Mouse (Mus musculus): ENCODE measurements at regions not wholly inside any gene's neighbourhood (a gene's known extent, or its start where the extent isn't known, plus 50 kb on each side); places are given as distances from the start of the nearest gene placed in this dataset.

GRCm38 (mm10) chr13:51023271-51023670 is 77.4 kb upstream of the Spin1 start:
- Histone ChIP-seq H3K27ac (replicated peaks; ENCODE audit: low read depth, low read length) (peak overlapping the region; percentile 79), H3K4me2 (replicated peaks; ENCODE audit: low read depth, low read length, severe bottlenecking) (no peak overlapping the region), H3K4me1 (ENCODE audit: control insufficient read depth, insufficient read depth, low read length) (peaks cover 31% of the 10 kb centered on the region), H3K27me3 (ENCODE audit: control insufficient read depth, insufficient read depth, low read length) (no peaks in the 10 kb centered on the region), H3K36me3 (ENCODE audit: control insufficient read depth, insufficient read depth, low read length) (no peaks in the 10 kb centered on the region), H3K9me3 (ENCODE audit: control insufficient read depth, low read length) (no peaks in the 10 kb centered on the region), H3K9ac (ENCODE audit: low read depth, low read length, severe bottlenecking) (no peak overlapping the region), H3K4me3 (replicated peaks; ENCODE audit: low read length) (no peak overlapping the region)
- DNase-seq (ENCODE audit: low spot score) (peak; percentile 50), ATAC-seq (ENCODE audit: low FRiP score, low read depth) (no peak)
- 56% methylated on average over 11 of the region's 11 CpGs for WGBS
- no peak for TF ChIP-seq POLR2A (IDR thresholded peaks at IDR 0.05; ENCODE audit: borderline replicate concordance, extremely low read depth, insufficient read depth, insufficient read length)

GRCm38 (mm10) chr13:51026311-51026918 is 74.3 kb upstream of the Spin1 start:
- H3K9ac ChIP-seq (ENCODE audit: low read depth, low read length, severe bottlenecking): no peak overlapping the region
- TF ChIP-seq POLR2A (IDR thresholded peaks at IDR 0.05; ENCODE audit: borderline replicate concordance, extremely low read depth, insufficient read depth, insufficient read length): no peak
- DNase-seq (ENCODE audit: low spot score) (no peak), ATAC-seq (ENCODE audit: low FRiP score, low read depth) (no peak)
- 69% methylated on average over 6 of the region's 6 CpGs for WGBS
- H3K9me3 ChIP-seq (ENCODE audit: control insufficient read depth, low read length): no peaks in the 10 kb centered on the region; the same call in 1 of the 2 replicates
- H3K36me3 ChIP-seq (ENCODE audit: control insufficient read depth, insufficient read depth, low read length): no peaks in the 10 kb centered on the region
- no peak overlapping the region for H3K4me2 ChIP-seq (replicated peaks; ENCODE audit: low read depth, low read length, severe bottlenecking)
- H3K27ac ChIP-seq (replicated peaks; ENCODE audit: low read depth, low read length): no peak overlapping the region
- H3K4me1 ChIP-seq (ENCODE audit: control insufficient read depth, insufficient read depth, low read length): peaks cover 26% of the 10 kb centered on the region
- no peak overlapping the region for H3K4me3 ChIP-seq (replicated peaks; ENCODE audit: low read length)
- no peaks in the 10 kb centered on the region for H3K27me3 ChIP-seq (ENCODE audit: control insufficient read depth, insufficient read depth, low read length)

GRCm38 (mm10) chr13:51037850-51038450 is 62.7 kb upstream of the Spin1 start:
- Histone ChIP-seq H3K9me3 (ENCODE audit: control insufficient read depth, low read length) (0 out of 2 replicates have a peak, but pooled peaks cover under 1% of the 10 kb centered on the region), H3K27ac (replicated peaks; ENCODE audit: low read depth, low read length) (peak overlapping the region; percentile 29; the same call in 1 of the 2 replicates), H3K9ac (ENCODE audit: low read depth, low read length, severe bottlenecking) (no peak overlapping the region), H3K27me3 (ENCODE audit: control insufficient read depth, insufficient read depth, low read length) (no peaks in the 10 kb centered on the region), H3K4me2 (replicated peaks; ENCODE audit: low read depth, low read length, severe bottlenecking) (no peak overlapping the region), H3K36me3 (ENCODE audit: control insufficient read depth, insufficient read depth, low read length) (no peaks in the 10 kb centered on the region), H3K4me1 (ENCODE audit: control insufficient read depth, insufficient read depth, low read length) (peaks cover 15% of the 10 kb centered on the region), H3K4me3 (replicated peaks; ENCODE audit: low read length) (no peak overlapping the region)
- TF ChIP-seq POLR2A (IDR thresholded peaks at IDR 0.05; ENCODE audit: borderline replicate concordance, extremely low read depth, insufficient read depth, insufficient read length): no peak
- WGBS: 70% methylated on average over 13 of the region's 13 CpGs
- ATAC-seq (ENCODE audit: low FRiP score, low read depth) (no peak), DNase-seq (ENCODE audit: low spot score) (peak; percentile 43)

- Histone ChIP-seq H3K9me3 (ENCODE audit: control insufficient read depth, low read length) (peaks cover 9% of the 10 kb centered on the region; the same call in 1 of the 2 replicates), H3K4me2 (replicated peaks; ENCODE audit: low read depth, low read length, severe bottlenecking) (no peak overlapping the region), H3K36me3 (ENCODE audit: control insufficient read depth, insufficient read depth, low read length) (no peaks in the 10 kb centered on the region), H3K27me3 (ENCODE audit: control insufficient read depth, insufficient read depth, low read length) (no peaks in the 10 kb centered on the region), H3K27ac (replicated peaks; ENCODE audit: low read depth, low read length) (peak overlapping the region; percentile 26; the same call in 1 of the 2 replicates), H3K9ac (ENCODE audit: low read depth, low read length, severe bottlenecking) (no peak overlapping the region), H3K4me1 (ENCODE audit: control insufficient read depth, insufficient read depth, low read length) (peaks cover 15% of the 10 kb centered on the region), H3K4me3 (replicated peaks; ENCODE audit: low read length) (no peak overlapping the region)
- 46% methylated on average over 4 of the region's 4 CpGs for WGBS
- ATAC-seq (ENCODE audit: low FRiP score, low read depth) (peak; percentile 34; the same call in 1 of the 2 replicates), DNase-seq (ENCODE audit: low spot score) (no peak)
- no peak for TF ChIP-seq POLR2A (IDR thresholded peaks at IDR 0.05; ENCODE audit: borderline replicate concordance, extremely low read depth, insufficient read depth, insufficient read length)
These were observed 61.7 kb upstream of the Spin1 start for GRCm38 (mm10) chr13:51038955-51039354.

- ATAC-seq (ENCODE audit: low FRiP score, low read depth) (no peak), DNase-seq (ENCODE audit: low spot score) (no peak)
- peaks cover 15% of the 10 kb centered on the region for H3K4me1 ChIP-seq (ENCODE audit: control insufficient read depth, insufficient read depth, low read length)
- no peak overlapping the region for H3K4me2 ChIP-seq (replicated peaks; ENCODE audit: low read depth, low read length, severe bottlenecking)
- 50% methylated on average over 2 of the region's 2 CpGs for WGBS
- H3K27ac ChIP-seq (replicated peaks; ENCODE audit: low read depth, low read length): no peak overlapping the region
- H3K4me3 ChIP-seq (replicated peaks; ENCODE audit: low read length): no peak overlapping the region
- H3K9ac ChIP-seq (ENCODE audit: low read depth, low read length, severe bottlenecking): no peak overlapping the region
- peaks cover 9% of the 10 kb centered on the region; the same call in 1 of the 2 replicates for H3K9me3 ChIP-seq (ENCODE audit: control insufficient read depth, low read length)
- H3K36me3 ChIP-seq (ENCODE audit: control insufficient read depth, insufficient read depth, low read length): no peaks in the 10 kb centered on the region
- no peaks in the 10 kb centered on the region for H3K27me3 ChIP-seq (ENCODE audit: control insufficient read depth, insufficient read depth, low read length)
- TF ChIP-seq POLR2A (IDR thresholded peaks at IDR 0.05; ENCODE audit: borderline replicate concordance, extremely low read depth, insufficient read depth, insufficient read length): no peak
These were observed 59.6 kb upstream of the Spin1 start for GRCm38 (mm10) chr13:51041121-51041520.
